Mouse (Mus musculus) hindbrain, embryonic 11.5 days (tissue): ENCODE measurements at regions not wholly inside any gene's neighbourhood (a gene's known extent, or its start where the extent isn't known, plus 50 kb on each side); places are given as distances from the start of the nearest gene placed in this dataset.

Experiments
- ATAC-seq: fragments of 200-750 bp; cut with Nextera tagmentation; 2 replicates; pipeline ENCODE4 v1.8.0; 2017; ENCODE audit warnings: mild to moderate bottlenecking, moderate TSS enrichment, moderate library complexity; ENCODE audit not compliant: low FRiP score
- DNase-seq: peaks from one replicate; pipeline ENCODE4 v3.0.0-alpha.2; 2015; ENCODE audit warnings: low spot score
- H3K27ac ChIP-seq: fragments of 300-500 bp; sonication (generic); 2 replicates; pipeline ENCODE4 v1.5.1; 2014; ENCODE audit warnings: mild to moderate bottlenecking, low read depth, low read length
- H3K27me3 ChIP-seq: fragments of 300-500 bp; sonication (generic); 2 replicates; pipeline ENCODE4 v1.6.1; 2014; ENCODE audit warnings: mild to moderate bottlenecking, low read length, moderate library complexity, mixed read lengths; ENCODE audit not compliant: control insufficient read depth, insufficient read depth
- H3K36me3 ChIP-seq: fragments of 300-500 bp; sonication (generic); 2 replicates; pipeline ENCODE4 v1.6.1; 2014; ENCODE audit warnings: mild to moderate bottlenecking, low read length, moderate library complexity, mixed read lengths; ENCODE audit not compliant: control insufficient read depth, insufficient read depth
- H3K4me1 ChIP-seq: fragments of 300-500 bp; sonication (generic); replicated peaks from 2 replicates; pipeline ENCODE4 v1.6.1; 2014; ENCODE audit warnings: low read length, mixed read lengths; ENCODE audit not compliant: control insufficient read depth, insufficient read depth
- H3K4me2 ChIP-seq: fragments of 300-500 bp; sonication (generic); replicated peaks from 2 replicates; pipeline ENCODE4 v1.6.1; 2014; ENCODE audit warnings: mild to moderate bottlenecking, low read depth, low read length
- H3K4me3 ChIP-seq: fragments of 300-500 bp; sonication (generic); 2 replicates; pipeline ENCODE4 v1.5.1; 2014; ENCODE audit warnings: low read depth, low read length
- H3K9ac ChIP-seq: fragments of 300-500 bp; sonication (generic); 2 replicates; pipeline ENCODE4 v1.6.1; 2014; ENCODE audit warnings: low read depth, low read length
- H3K9me3 ChIP-seq: fragments of 300-500 bp; sonication (generic); 2 replicates; pipeline ENCODE4 v1.6.1; 2016; ENCODE audit warnings: low read length; ENCODE audit not compliant: control insufficient read depth
- WGBS: fragments of 180-500 bp; shearing (Covaris S2); extraction: QIAGEN DNeasy Blood & Tissue Kit; methylation state at CpG from one replicate; pipeline ENCODE4 v1.1.7; 2014; 5-methylcytosine and 5-hydroxymethylcytosine counted together

GRCm38 (mm10) chr17:47226391-47226790, 142.3 kb upstream of the Mrps10 start:
- Histone ChIP-seq H3K27ac (no peak overlapping the region), H3K27me3 (no peaks in the 10 kb centered on the region), H3K4me1 (no peaks in the 10 kb centered on the region), H3K9me3 (no peaks in the 10 kb centered on the region), H3K4me2 (no peak overlapping the region), H3K4me3 (no peak overlapping the region), H3K9ac (no peak overlapping the region), H3K36me3 (peaks cover 4% of the 10 kb centered on the region)
- DNase-seq: no peak
- ATAC-seq: no peak
- 77% methylated on average over 11 of the region's 11 CpGs for WGBS

GRCm38 (mm10) chr17:47225306-47226269, 143.1 kb upstream of the Mrps10 start:
- Histone ChIP-seq H3K4me3 (no peak overlapping the region), H3K9me3 (no peaks in the 10 kb centered on the region), H3K27me3 (no peaks in the 10 kb centered on the region), H3K4me2 (no peak overlapping the region), H3K27ac (no peak overlapping the region), H3K9ac (no peak overlapping the region), H3K4me1 (no peaks in the 10 kb centered on the region), H3K36me3 (peaks cover 4% of the 10 kb centered on the region)
- DNase-seq (no peak), ATAC-seq (no peak)
- 71% methylated on average over 18 of the region's 18 CpGs for WGBS

GRCm38 (mm10) chr17:47221068-47221796, 147.5 kb upstream of the Mrps10 start:
- WGBS: 89% methylated on average over 14 of the region's 14 CpGs
- Histone ChIP-seq H3K9ac (no peak overlapping the region), H3K27ac (no peak overlapping the region), H3K9me3 (no peaks in the 10 kb centered on the region), H3K4me3 (no peak overlapping the region), H3K4me1 (no peaks in the 10 kb centered on the region), H3K4me2 (no peak overlapping the region), H3K36me3 (no peaks in the 10 kb centered on the region), H3K27me3 (no peaks in the 10 kb centered on the region)
- ATAC-seq (no peak), DNase-seq (no peak)

GRCm38 (mm10) chr17:47219846-47220245, 148.8 kb upstream of the Mrps10 start:
- Histone ChIP-seq H3K27ac (no peak overlapping the region), H3K27me3 (no peaks in the 10 kb centered on the region), H3K9me3 (no peaks in the 10 kb centered on the region), H3K9ac (no peak overlapping the region), H3K4me1 (no peaks in the 10 kb centered on the region), H3K36me3 (no peaks in the 10 kb centered on the region), H3K4me2 (no peak overlapping the region), H3K4me3 (no peak overlapping the region)
- ATAC-seq (no peak), DNase-seq (no peak)
- WGBS: 95% methylated on average over 2 of the region's 2 CpGs

- WGBS: 89% methylated on average over 3 of the region's 3 CpGs
- H3K27ac ChIP-seq: no peak overlapping the region
- no peaks in the 10 kb centered on the region for H3K4me1 ChIP-seq
- H3K9ac ChIP-seq: no peak overlapping the region
- DNase-seq (no peak), ATAC-seq (no peak)
- H3K36me3 ChIP-seq: no peaks in the 10 kb centered on the region
- H3K9me3 ChIP-seq: no peaks in the 10 kb centered on the region
- no peak overlapping the region for H3K4me3 ChIP-seq
- no peaks in the 10 kb centered on the region for H3K27me3 ChIP-seq
- no peak overlapping the region for H3K4me2 ChIP-seq
Measured at GRCm38 (mm10) chr17:47216490-47216889, 152.2 kb upstream of the Mrps10 start.

- no peaks in the 10 kb centered on the region for H3K27me3 ChIP-seq
- H3K9ac ChIP-seq: no peak overlapping the region
- no peaks in the 10 kb centered on the region for H3K36me3 ChIP-seq
- no peak for ATAC-seq
- H3K4me1 ChIP-seq: no peaks in the 10 kb centered on the region
- H3K4me2 ChIP-seq: no peak overlapping the region
- H3K27ac ChIP-seq: no peak overlapping the region
- WGBS: 86% methylated on average over 2 of the region's 2 CpGs
- H3K9me3 ChIP-seq: no peaks in the 10 kb centered on the region
- H3K4me3 ChIP-seq: no peak overlapping the region
- DNase-seq: no peak
Measured at GRCm38 (mm10) chr17:47215841-47216240, 152.8 kb upstream of the Mrps10 start.

- DNase-seq (no peak), ATAC-seq (no peak)
- Histone ChIP-seq H3K36me3 (no peaks in the 10 kb centered on the region), H3K4me1 (no peaks in the 10 kb centered on the region), H3K9me3 (no peaks in the 10 kb centered on the region), H3K4me3 (no peak overlapping the region), H3K4me2 (no peak overlapping the region), H3K27me3 (no peaks in the 10 kb centered on the region), H3K9ac (no peak overlapping the region), H3K27ac (no peak overlapping the region)
- 95% methylated on average over 8 of the region's 8 CpGs for WGBS
Measured at GRCm38 (mm10) chr17:47214111-47214510, 154.6 kb upstream of the Mrps10 start.

GRCm38 (mm10) chr17:47210441-47211196, 158.1 kb upstream of the Mrps10 start:
- no peak overlapping the region for H3K4me3 ChIP-seq
- no peak overlapping the region for H3K9ac ChIP-seq
- WGBS: 77% methylated on average over 22 of the region's 22 CpGs
- no peak overlapping the region for H3K4me2 ChIP-seq
- H3K9me3 ChIP-seq: no peaks in the 10 kb centered on the region
- H3K36me3 ChIP-seq: no peaks in the 10 kb centered on the region
- no peaks in the 10 kb centered on the region for H3K27me3 ChIP-seq
- ATAC-seq: no peak
- DNase-seq: no peak
- H3K27ac ChIP-seq: no peak overlapping the region
- H3K4me1 ChIP-seq: no peaks in the 10 kb centered on the region
